Mouse (Mus musculus): ENCODE data around the gene Abhd14a. TPM values are rescaled to one million over a fixed set of nuclear protein-coding genes. Genes with fewer than 3 reads are reported as not detected.
A peak's percentile ranks its signal among the peaks of the same experiment; 100 is the strongest.
"Not testable (repeated sequence)": the region's sequence is repeated elsewhere in the genome, so short reads cannot be mapped to it uniquely, and the experiment has no call there.

Abhd14a gene
- 75.0 TPM in 2 replicates for polyA plus RNA-seq (2015; fragmentation: Nextera tagmentation; extraction: Ambion mirVana)

GRCm38 (mm10) chr9:106447348-106447747, at the start of gene Abhd14a, which contains the start of gene Abhd14b:
TSS of gene Abhd14a (minus strand) at chr9:106447678.
TSS of gene Abhd14b (plus strand) at chr9:106447459.
- Histone ChIP-seq H3K27me3 (no peaks in the 10 kb centered on the region), H3K9me3 (no peaks in the 10 kb centered on the region), H3K27ac (peak within 1 kb of the TSS; percentile 77), H3K4me1 (peaks cover 66% of the 10 kb centered on the region), H3K36me3 (peaks cover 3% of the 10 kb centered on the region), H3K4me3 (peak within 1 kb of the TSS; percentile 64), H3K4me2 (peak within 1 kb of the TSS; percentile 83), H3K9ac (peak within 1 kb of the TSS; percentile 63)
- WGBS = under 1% methylated on average over 24 of the region's 24 CpGs
- peak; percentile 84 for ATAC-seq (ENCODE audit: insufficient number of reproducible peaks, low FRiP score, low TSS enrichment, low read depth)

- H3K4me1 ChIP-seq; H3K4me2 ChIP-seq; H3K27ac ChIP-seq; H3K4me3 ChIP-seq; H3K9me3 ChIP-seq; H3K9ac ChIP-seq; ATAC-seq (ENCODE audit: insufficient number of reproducible peaks, low FRiP score, low TSS enrichment, low read depth); H3K27me3 ChIP-seq: not testable (repeated sequence)
- H3K36me3 ChIP-seq = peaks cover 39% of the 10 kb centered on the region
- WGBS = 88% methylated on average over 6 of the region's 6 CpGs
These were observed 40.1 kb upstream of the Abhd14a start for GRCm38 (mm10) chr9:106487602-106488001.

- 80% methylated on average over 10 of the region's 10 CpGs for WGBS
- Histone ChIP-seq H3K9me3 (no peaks in the 10 kb centered on the region), H3K9ac (no peak overlapping the region), H3K4me1 (no peaks in the 10 kb centered on the region), H3K36me3 (peaks cover 61% of the 10 kb centered on the region), H3K4me3 (no peak overlapping the region), H3K4me2 (no peak overlapping the region), H3K27me3 (no peaks in the 10 kb centered on the region), H3K27ac (no peak overlapping the region)
- ATAC-seq (ENCODE audit: insufficient number of reproducible peaks, low FRiP score, low TSS enrichment, low read depth) = no peak
These were observed 37.6 kb upstream of the Abhd14a start for GRCm38 (mm10) chr9:106485076-106485475.

GRCm38 (mm10) chr9:106483606-106484005, 36.1 kb upstream of the Abhd14a start:
- Histone ChIP-seq H3K9ac (no peak overlapping the region), H3K36me3 (peaks cover 69% of the 10 kb centered on the region), H3K27me3 (no peaks in the 10 kb centered on the region), H3K27ac (no peak overlapping the region), H3K4me3 (no peak overlapping the region), H3K9me3 (no peaks in the 10 kb centered on the region), H3K4me1 (peaks cover under 1% of the 10 kb centered on the region; the same call in 1 of the 2 replicates), H3K4me2 (no peak overlapping the region)
- ATAC-seq (ENCODE audit: insufficient number of reproducible peaks, low FRiP score, low TSS enrichment, low read depth) = 0 out of 2 replicates have a peak, but pooled peaks have one; percentile 13
- WGBS = 90% methylated on average over 17 of the region's 17 CpGs

GRCm38 (mm10) chr9:106483136-106483535, 35.7 kb upstream of the Abhd14a start:
- H3K4me1 ChIP-seq = peaks cover 5% of the 10 kb centered on the region
- 0 out of 2 replicates have a peak, but pooled peaks have one; percentile 19 for ATAC-seq (ENCODE audit: insufficient number of reproducible peaks, low FRiP score, low TSS enrichment, low read depth)

GRCm38 (mm10) chr9:106482578-106483115, 35.2 kb upstream of the Abhd14a start:
- ATAC-seq (ENCODE audit: insufficient number of reproducible peaks, low FRiP score, low TSS enrichment, low read depth) = no peak
- Histone ChIP-seq H3K4me3 (no peak overlapping the region), H3K27ac (no peak overlapping the region), H3K36me3 (peaks cover 69% of the 10 kb centered on the region), H3K9ac (no peak overlapping the region), H3K4me2 (no peak overlapping the region), H3K9me3 (no peaks in the 10 kb centered on the region), H3K4me1 (peaks cover 10% of the 10 kb centered on the region), H3K27me3 (no peaks in the 10 kb centered on the region)
- 87% methylated on average over 17 of the region's 17 CpGs for WGBS

More at GRCm38 (mm10) chr9:106483136-106483535, 35.7 kb upstream of the Abhd14a start:
- Histone ChIP-seq H3K27ac (no peak overlapping the region), H3K4me2 (no peak overlapping the region), H3K9me3 (no peaks in the 10 kb centered on the region), H3K9ac (no peak overlapping the region), H3K4me3 (no peak overlapping the region), H3K36me3 (peaks cover 69% of the 10 kb centered on the region), H3K27me3 (no peaks in the 10 kb centered on the region)
- 97% methylated on average over 10 of the region's 10 CpGs for WGBS

- Histone ChIP-seq H3K9me3 (no peaks in the 10 kb centered on the region), H3K27me3 (no peaks in the 10 kb centered on the region), H3K4me2 (no peak overlapping the region), H3K9ac (no peak overlapping the region), H3K27ac (no peak overlapping the region), H3K36me3 (peaks cover 69% of the 10 kb centered on the region), H3K4me3 (no peak overlapping the region), H3K4me1 (peaks cover 15% of the 10 kb centered on the region)
- no peak for ATAC-seq (ENCODE audit: insufficient number of reproducible peaks, low FRiP score, low TSS enrichment, low read depth)
- WGBS = 91% methylated on average over 13 of the region's 13 CpGs
These were observed 34.2 kb upstream of the Abhd14a start for GRCm38 (mm10) chr9:106481676-106482075.

- Histone ChIP-seq H3K27ac (no peak overlapping the region), H3K4me2 (no peak overlapping the region), H3K27me3 (no peaks in the 10 kb centered on the region), H3K9me3 (no peaks in the 10 kb centered on the region), H3K9ac (no peak overlapping the region), H3K36me3 (peaks cover 64% of the 10 kb centered on the region), H3K4me1 (peaks cover 21% of the 10 kb centered on the region), H3K4me3 (no peak overlapping the region)
- WGBS = 95% methylated on average over 15 of the region's 15 CpGs
- ATAC-seq (ENCODE audit: insufficient number of reproducible peaks, low FRiP score, low TSS enrichment, low read depth) = no peak
These were observed 33.6 kb upstream of the Abhd14a start for GRCm38 (mm10) chr9:106481075-106481474.

GRCm38 (mm10) chr9:106480541-106480940, 33.1 kb upstream of the Abhd14a start:
- Histone ChIP-seq H3K4me1 (peaks cover 26% of the 10 kb centered on the region), H3K9me3 (no peaks in the 10 kb centered on the region), H3K27ac (no peak overlapping the region), H3K27me3 (no peaks in the 10 kb centered on the region), H3K36me3 (peaks cover 59% of the 10 kb centered on the region), H3K4me3 (no peak overlapping the region), H3K9ac (no peak overlapping the region), H3K4me2 (no peak overlapping the region)
- no peak for ATAC-seq (ENCODE audit: insufficient number of reproducible peaks, low FRiP score, low TSS enrichment, low read depth)
- 91% methylated on average over 7 of the region's 7 CpGs for WGBS

GRCm38 (mm10) chr9:106478101-106478500, 30.6 kb upstream of the Abhd14a start:
- H3K27ac ChIP-seq = no peak overlapping the region
- ATAC-seq (ENCODE audit: insufficient number of reproducible peaks, low FRiP score, low TSS enrichment, low read depth) = no peak
- WGBS = 80% methylated on average over 9 of the region's 9 CpGs
- peaks cover 34% of the 10 kb centered on the region for H3K36me3 ChIP-seq
- peak overlapping the region; percentile 82 for H3K4me3 ChIP-seq
- H3K27me3 ChIP-seq = peaks cover 1% of the 10 kb centered on the region; the same call in 1 of the 2 replicates
- H3K9me3 ChIP-seq = no peaks in the 10 kb centered on the region
- peaks cover 43% of the 10 kb centered on the region for H3K4me1 ChIP-seq
- H3K4me2 ChIP-seq = peak overlapping the region; percentile 92
- no peak overlapping the region for H3K9ac ChIP-seq

GRCm38 (mm10) chr9:106477649-106478048, 30.2 kb upstream of the Abhd14a start:
- Histone ChIP-seq H3K4me3 (peak overlapping the region; percentile 82), H3K27me3 (peaks cover 3% of the 10 kb centered on the region; the same call in 1 of the 2 replicates), H3K9me3 (no peaks in the 10 kb centered on the region), H3K4me1 (peaks cover 43% of the 10 kb centered on the region), H3K27ac (no peak overlapping the region), H3K4me2 (peak overlapping the region; percentile 92), H3K36me3 (peaks cover 30% of the 10 kb centered on the region), H3K9ac (peak overlapping the region; percentile 54)
- no peak for ATAC-seq (ENCODE audit: insufficient number of reproducible peaks, low FRiP score, low TSS enrichment, low read depth)
- WGBS = 3% methylated on average over 16 of the region's 16 CpGs

GRCm38 (mm10) chr9:106476924-106477484, 29.5 kb upstream of the Abhd14a start, which contains the start of gene Parp3:
TSS of gene Parp3 (minus strand) at chr9:106476949.
- Histone ChIP-seq H3K36me3 (peaks cover 28% of the 10 kb centered on the region), H3K9me3 (no peaks in the 10 kb centered on the region), H3K4me2 (peak within 1 kb of the TSS; percentile 92), H3K4me1 (peaks cover 47% of the 10 kb centered on the region), H3K27ac (peak within 1 kb of the TSS; percentile 87), H3K27me3 (peaks cover 3% of the 10 kb centered on the region; the same call in 1 of the 2 replicates), H3K9ac (peak within 1 kb of the TSS; percentile 54), H3K4me3 (peak within 1 kb of the TSS; percentile 82)
- WGBS = under 1% methylated on average over 41 of the region's 41 CpGs
- ATAC-seq (ENCODE audit: insufficient number of reproducible peaks, low FRiP score, low TSS enrichment, low read depth) = peak; percentile 97

All from limb, embryonic 15.5 days (tissue).